Mouse (Mus musculus): Measurements from ENCODE around the gene Cd151. TPM values are rescaled to one million over a fixed set of nuclear protein-coding genes. Genes with fewer than 3 reads are reported as not detected.

Gene Cd151
- polyA plus RNA-seq (2012; ENCODE audit: insufficient read depth, insufficient read length, missing spikeins), result 223 and 257 TPM in 2 replicates

- H3K4me3 ChIP-seq (ENCODE audit: insufficient read depth, low read depth, low read length), result peak within 1 kb of the TSS; percentile 99
- H3K27ac ChIP-seq (replicated peaks; ENCODE audit: low read depth, low read length), result peak within 1 kb of the TSS; percentile 96
- peaks cover 5% of the 10 kb centered on the region; the same call in 1 of the 2 replicates for H3K4me1 ChIP-seq (ENCODE audit: control insufficient read depth, insufficient read depth, insufficient read length, low read length)
These were observed at the start of gene Cd151 for GRCm38 (mm10) chr7:141467230-141468030. Gene Cd151 (plus strand): TSS chr7:141467392.

- no peaks in the 10 kb centered on the region for H3K4me1 ChIP-seq (ENCODE audit: control insufficient read depth, insufficient read depth, insufficient read length, low read length)
- H3K27ac ChIP-seq (replicated peaks; ENCODE audit: low read depth, low read length), result no peak overlapping the region
These were observed 49.2 kb upstream of the Cd151 start for GRCm38 (mm10) chr7:141417731-141418681.

GRCm38 (mm10) chr7:141418970-141419369 lies 48.2 kb upstream of the Cd151 start:
- no peak overlapping the region for H3K4me3 ChIP-seq (ENCODE audit: insufficient read depth, low read depth, low read length)
- no peaks in the 10 kb centered on the region for H3K4me1 ChIP-seq (ENCODE audit: control insufficient read depth, insufficient read depth, insufficient read length, low read length)
- H3K27ac ChIP-seq (replicated peaks; ENCODE audit: low read depth, low read length), result no peak overlapping the region

More at GRCm38 (mm10) chr7:141417731-141418681, 49.2 kb upstream of the Cd151 start:
- H3K4me3 ChIP-seq (ENCODE audit: insufficient read depth, low read depth, low read length), result no peak overlapping the region

- H3K27ac ChIP-seq (replicated peaks; ENCODE audit: low read depth, low read length), result no peak overlapping the region
- no peak overlapping the region for H3K4me3 ChIP-seq (ENCODE audit: insufficient read depth, low read depth, low read length)
These were observed 47.0 kb upstream of the Cd151 start for GRCm38 (mm10) chr7:141420030-141420702.

GRCm38 (mm10) chr7:141423811-141424210 lies 43.4 kb upstream of the Cd151 start:
- H3K27ac ChIP-seq (replicated peaks; ENCODE audit: low read depth, low read length), result no peak overlapping the region
- no peak overlapping the region for H3K4me3 ChIP-seq (ENCODE audit: insufficient read depth, low read depth, low read length)
- 0 out of 2 replicates have a peak, but pooled peaks cover 1% of the 10 kb centered on the region for H3K4me1 ChIP-seq (ENCODE audit: control insufficient read depth, insufficient read depth, insufficient read length, low read length)

More at GRCm38 (mm10) chr7:141420030-141420702, 47.0 kb upstream of the Cd151 start:
- H3K4me1 ChIP-seq (ENCODE audit: control insufficient read depth, insufficient read depth, insufficient read length, low read length), result no peaks in the 10 kb centered on the region

- Histone ChIP-seq H3K4me1 (ENCODE audit: control insufficient read depth, insufficient read depth, insufficient read length, low read length) (peaks cover 8% of the 10 kb centered on the region; the same call in 1 of the 2 replicates), H3K4me3 (ENCODE audit: insufficient read depth, low read depth, low read length) (no peak overlapping the region), H3K27ac (replicated peaks; ENCODE audit: low read depth, low read length) (no peak overlapping the region)
These were observed 40.1 kb upstream of the Cd151 start for GRCm38 (mm10) chr7:141426948-141427730.

GRCm38 (mm10) chr7:141428701-141429100 lies 38.5 kb upstream of the Cd151 start:
- H3K27ac ChIP-seq (replicated peaks; ENCODE audit: low read depth, low read length), result no peak overlapping the region
- peaks cover 8% of the 10 kb centered on the region; the same call in 1 of the 2 replicates for H3K4me1 ChIP-seq (ENCODE audit: control insufficient read depth, insufficient read depth, insufficient read length, low read length)
- H3K4me3 ChIP-seq (ENCODE audit: insufficient read depth, low read depth, low read length), result no peak overlapping the region

GRCm38 (mm10) chr7:141429310-141429709 lies 37.9 kb upstream of the Cd151 start, which contains the start of gene Cend1:
Gene Cend1 (minus strand): TSS chr7:141429491.
- Histone ChIP-seq H3K4me1 (ENCODE audit: control insufficient read depth, insufficient read depth, insufficient read length, low read length) (peaks cover 11% of the 10 kb centered on the region; the same call in 1 of the 2 replicates), H3K4me3 (ENCODE audit: insufficient read depth, low read depth, low read length) (peak within 1 kb of the TSS; percentile 16; the same call in 1 of the 2 replicates), H3K27ac (replicated peaks; ENCODE audit: low read depth, low read length) (no peak within 1 kb of the TSS)

GRCm38 (mm10) chr7:141429840-141430584 lies 37.2 kb upstream of the Cd151 start:
- no peak overlapping the region for H3K27ac ChIP-seq (replicated peaks; ENCODE audit: low read depth, low read length)
- no peak overlapping the region for H3K4me3 ChIP-seq (ENCODE audit: insufficient read depth, low read depth, low read length)
- H3K4me1 ChIP-seq (ENCODE audit: control insufficient read depth, insufficient read depth, insufficient read length, low read length), result peaks cover 11% of the 10 kb centered on the region; the same call in 1 of the 2 replicates

GRCm38 (mm10) chr7:141430585-141431240 lies 36.5 kb upstream of the Cd151 start:
- no peak overlapping the region for H3K4me3 ChIP-seq (ENCODE audit: insufficient read depth, low read depth, low read length)
- H3K27ac ChIP-seq (replicated peaks; ENCODE audit: low read depth, low read length), result no peak overlapping the region
- H3K4me1 ChIP-seq (ENCODE audit: control insufficient read depth, insufficient read depth, insufficient read length, low read length), result peaks cover 15% of the 10 kb centered on the region

GRCm38 (mm10) chr7:141431434-141432185 lies 35.6 kb upstream of the Cd151 start:
- Histone ChIP-seq H3K4me1 (ENCODE audit: control insufficient read depth, insufficient read depth, insufficient read length, low read length) (peaks cover 22% of the 10 kb centered on the region), H3K27ac (replicated peaks; ENCODE audit: low read depth, low read length) (peak overlapping the region; percentile 93; the same call in 1 of the 2 replicates), H3K4me3 (ENCODE audit: insufficient read depth, low read depth, low read length) (no peak overlapping the region)

GRCm38 (mm10) chr7:141432186-141432611 lies 35.0 kb upstream of the Cd151 start:
- peak overlapping the region; percentile 93 for H3K27ac ChIP-seq (replicated peaks; ENCODE audit: low read depth, low read length)
- H3K4me1 ChIP-seq (ENCODE audit: control insufficient read depth, insufficient read depth, insufficient read length, low read length), result peaks cover 24% of the 10 kb centered on the region
- H3K4me3 ChIP-seq (ENCODE audit: insufficient read depth, low read depth, low read length), result peak overlapping the region; percentile 37; the same call in 1 of the 2 replicates
